Mouse (Mus musculus): ENCODE measurements around the gene Basp1. TPM values are rescaled to one million over a fixed set of nuclear protein-coding genes. Genes with fewer than 3 reads are reported as not detected.

Gene Basp1
- total and polyA plus RNA-seq, 2 experiments: 0.61 to 1.5 TPM

GRCm38 (mm10) chr15:25402001-25402400, 11.6 kb downstream of the Basp1 start:
- no peak for DNase-seq (ENCODE audit: extremely low read depth, low read depth, low spot score)
- TF ChIP-seq POLR2A (IDR thresholded peaks at IDR 0.05; ENCODE audit: extremely low read depth, insufficient read depth, low read length) (no peak), CTCF (IDR thresholded peaks at IDR 0.05; ENCODE audit: low read depth, low read length) (no peak)
- H3K27me3 ChIP-seq (ENCODE audit: control insufficient read depth, insufficient read depth, low read length): no peaks in the 10 kb centered on the region

GRCm38 (mm10) chr15:25400276-25400675, 13.3 kb downstream of the Basp1 start:
- H3K27me3 ChIP-seq (ENCODE audit: control insufficient read depth, insufficient read depth, low read length): no peaks in the 10 kb centered on the region
- no peaks in the 10 kb centered on the region for H3K4me1 ChIP-seq (ENCODE audit: control insufficient read depth, insufficient read depth, low read length)
- no peak overlapping the region for H3K4me3 ChIP-seq (ENCODE audit: insufficient read depth, low read depth, low read length)
- 95% methylated on average over 8 of the region's 8 CpGs for WGBS
- H3K79me2 ChIP-seq (ENCODE audit: control insufficient read depth, insufficient read depth, low read length): no peaks in the 10 kb centered on the region
- no peak overlapping the region for H3K27ac ChIP-seq (replicated peaks; ENCODE audit: insufficient read depth, low read depth, low read length)
- no peak for TF ChIP-seq POLR2A (IDR thresholded peaks at IDR 0.05; ENCODE audit: extremely low read depth, insufficient read depth, low read length)
- TF ChIP-seq CTCF (IDR thresholded peaks at IDR 0.05; ENCODE audit: low read depth, low read length): no peak
- H3K9ac ChIP-seq (ENCODE audit: low read depth, low read length): no peak overlapping the region
- DNase-seq (ENCODE audit: extremely low read depth, low read depth, low spot score): no peak
- H3K36me3 ChIP-seq (ENCODE audit: control insufficient read depth, insufficient read depth, low read length): no peaks in the 10 kb centered on the region

More at GRCm38 (mm10) chr15:25402001-25402400, 11.6 kb downstream of the Basp1 start:
- Histone ChIP-seq H3K27ac (replicated peaks; ENCODE audit: insufficient read depth, low read depth, low read length) (no peak overlapping the region), H3K4me3 (ENCODE audit: insufficient read depth, low read depth, low read length) (no peak overlapping the region), H3K36me3 (ENCODE audit: control insufficient read depth, insufficient read depth, low read length) (no peaks in the 10 kb centered on the region), H3K9ac (ENCODE audit: low read depth, low read length) (no peak overlapping the region), H3K4me1 (ENCODE audit: control insufficient read depth, insufficient read depth, low read length) (no peaks in the 10 kb centered on the region), H3K79me2 (ENCODE audit: control insufficient read depth, insufficient read depth, low read length) (no peaks in the 10 kb centered on the region)
- WGBS: 65% methylated on average over 3 of the region's 3 CpGs

GRCm38 (mm10) chr15:25395912-25396590, 17.5 kb downstream of the Basp1 start:
- WGBS: 85% methylated on average over 9 of the region's 9 CpGs
- no peaks in the 10 kb centered on the region for H3K36me3 ChIP-seq (ENCODE audit: control insufficient read depth, insufficient read depth, low read length)
- DNase-seq (ENCODE audit: extremely low read depth, low read depth, low spot score): no peak
- H3K4me3 ChIP-seq (ENCODE audit: insufficient read depth, low read depth, low read length): no peak overlapping the region
- no peaks in the 10 kb centered on the region for H3K4me1 ChIP-seq (ENCODE audit: control insufficient read depth, insufficient read depth, low read length)
- H3K9ac ChIP-seq (ENCODE audit: low read depth, low read length): no peak overlapping the region
- no peak for TF ChIP-seq POLR2A (IDR thresholded peaks at IDR 0.05; ENCODE audit: extremely low read depth, insufficient read depth, low read length)
- no peak for TF ChIP-seq CTCF (IDR thresholded peaks at IDR 0.05; ENCODE audit: low read depth, low read length)
- no peaks in the 10 kb centered on the region for H3K27me3 ChIP-seq (ENCODE audit: control insufficient read depth, insufficient read depth, low read length)
- no peak overlapping the region for H3K27ac ChIP-seq (replicated peaks; ENCODE audit: insufficient read depth, low read depth, low read length)
- H3K79me2 ChIP-seq (ENCODE audit: control insufficient read depth, insufficient read depth, low read length): no peaks in the 10 kb centered on the region

GRCm38 (mm10) chr15:25392525-25393099, 21.0 kb downstream of the Basp1 start:
- no peak overlapping the region for H3K27ac ChIP-seq (replicated peaks; ENCODE audit: insufficient read depth, low read depth, low read length)
- no peaks in the 10 kb centered on the region for H3K36me3 ChIP-seq (ENCODE audit: control insufficient read depth, insufficient read depth, low read length)
- H3K4me3 ChIP-seq (ENCODE audit: insufficient read depth, low read depth, low read length): no peak overlapping the region
- DNase-seq (ENCODE audit: extremely low read depth, low read depth, low spot score): no peak
- no peak for TF ChIP-seq POLR2A (IDR thresholded peaks at IDR 0.05; ENCODE audit: extremely low read depth, insufficient read depth, low read length)
- TF ChIP-seq CTCF (IDR thresholded peaks at IDR 0.05; ENCODE audit: low read depth, low read length): no peak
- no peaks in the 10 kb centered on the region for H3K4me1 ChIP-seq (ENCODE audit: control insufficient read depth, insufficient read depth, low read length)
- no peaks in the 10 kb centered on the region for H3K79me2 ChIP-seq (ENCODE audit: control insufficient read depth, insufficient read depth, low read length)
- WGBS: 82% methylated on average over 4 of the region's 4 CpGs
- no peak overlapping the region for H3K9ac ChIP-seq (ENCODE audit: low read depth, low read length)
- H3K27me3 ChIP-seq (ENCODE audit: control insufficient read depth, insufficient read depth, low read length): no peaks in the 10 kb centered on the region

- no peak for TF ChIP-seq CTCF (IDR thresholded peaks at IDR 0.05; ENCODE audit: low read depth, low read length)
- no peak for TF ChIP-seq POLR2A (IDR thresholded peaks at IDR 0.05; ENCODE audit: extremely low read depth, insufficient read depth, low read length)
- no peak overlapping the region for H3K27ac ChIP-seq (replicated peaks; ENCODE audit: insufficient read depth, low read depth, low read length)
- H3K36me3 ChIP-seq (ENCODE audit: control insufficient read depth, insufficient read depth, low read length): no peaks in the 10 kb centered on the region
- no peak overlapping the region for H3K4me3 ChIP-seq (ENCODE audit: insufficient read depth, low read depth, low read length)
- no peaks in the 10 kb centered on the region for H3K79me2 ChIP-seq (ENCODE audit: control insufficient read depth, insufficient read depth, low read length)
- H3K27me3 ChIP-seq (ENCODE audit: control insufficient read depth, insufficient read depth, low read length): no peaks in the 10 kb centered on the region
- no peak overlapping the region for H3K9ac ChIP-seq (ENCODE audit: low read depth, low read length)
- H3K4me1 ChIP-seq (ENCODE audit: control insufficient read depth, insufficient read depth, low read length): no peaks in the 10 kb centered on the region
- WGBS: 67% methylated on average over 5 of the region's 5 CpGs
- DNase-seq (ENCODE audit: extremely low read depth, low read depth, low spot score): no peak
Measured at GRCm38 (mm10) chr15:25391210-25391609, 22.4 kb downstream of the Basp1 start.

GRCm38 (mm10) chr15:25387572-25387971, 26.0 kb downstream of the Basp1 start:
- Histone ChIP-seq H3K79me2 (ENCODE audit: control insufficient read depth, insufficient read depth, low read length) (no peaks in the 10 kb centered on the region), H3K4me1 (ENCODE audit: control insufficient read depth, insufficient read depth, low read length) (no peaks in the 10 kb centered on the region), H3K27me3 (ENCODE audit: control insufficient read depth, insufficient read depth, low read length) (no peaks in the 10 kb centered on the region), H3K36me3 (ENCODE audit: control insufficient read depth, insufficient read depth, low read length) (no peaks in the 10 kb centered on the region), H3K4me3 (ENCODE audit: insufficient read depth, low read depth, low read length) (no peak overlapping the region), H3K27ac (replicated peaks; ENCODE audit: insufficient read depth, low read depth, low read length) (no peak overlapping the region), H3K9ac (ENCODE audit: low read depth, low read length) (no peak overlapping the region)
- no peak for DNase-seq (ENCODE audit: extremely low read depth, low read depth, low spot score)
- WGBS: 88% methylated on average over 6 of the region's 6 CpGs
- TF ChIP-seq POLR2A (IDR thresholded peaks at IDR 0.05; ENCODE audit: extremely low read depth, insufficient read depth, low read length) (no peak), CTCF (IDR thresholded peaks at IDR 0.05; ENCODE audit: low read depth, low read length) (no peak)

Data from liver, adult 2 months (tissue).